Mouse (Mus musculus) spleen, adult 18-20 months (tissue): ENCODE results near the gene Pakap.

Experiments
- DNase-seq, 2 experiments: peaks; one replicate each; pipeline ENCODE4 v3.0.0; 2022; ENCODE audit warnings: mixed read lengths in 2 of 2

Pakap gene

GRCm38 (mm10) chr4:57924556-57925071, 356.6 kb downstream of the Pakap start:
- no peak for DNase-seq

DNA sequence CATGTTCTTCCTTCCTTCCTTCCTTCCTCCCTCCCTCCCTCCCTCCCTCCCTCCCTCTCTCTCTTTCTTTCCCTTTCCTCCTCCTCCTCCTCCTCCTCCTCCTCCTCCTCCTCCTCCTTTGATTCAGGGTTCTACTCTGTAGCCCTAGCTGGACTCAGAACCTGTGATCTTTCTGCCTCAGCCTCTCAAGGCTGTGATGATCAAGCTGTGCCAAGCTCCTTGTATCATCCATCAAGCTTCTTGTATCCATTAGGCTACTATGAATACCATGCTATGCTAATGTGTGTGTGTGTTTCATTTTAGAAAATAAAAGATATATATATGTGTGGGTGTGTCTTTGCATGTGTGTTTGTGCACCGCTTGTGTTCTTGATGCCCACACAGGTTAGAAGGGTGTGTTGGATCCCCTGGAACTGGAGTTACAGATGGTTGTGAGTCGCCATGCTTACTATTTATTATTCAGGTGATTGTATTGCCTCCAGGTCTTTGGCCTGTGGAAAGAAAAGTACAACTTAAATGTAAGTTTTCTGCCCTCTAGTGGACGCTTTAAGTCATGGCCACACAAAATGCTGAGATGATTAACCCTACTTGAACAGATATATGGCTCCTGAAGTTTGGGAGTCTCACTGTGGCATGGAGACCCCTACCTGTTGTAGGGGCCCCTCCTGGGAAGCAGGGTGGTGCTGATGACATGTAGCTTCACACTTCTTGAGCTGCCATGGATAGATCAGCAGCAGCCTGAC, 359.7 kb downstream of the Pakap start:
- DNase-seq, result no peak

GRCm38 (mm10) chr4:57930559-57931170, 362.7 kb downstream of the Pakap start:
- DNase-seq, result no peak

DNA sequence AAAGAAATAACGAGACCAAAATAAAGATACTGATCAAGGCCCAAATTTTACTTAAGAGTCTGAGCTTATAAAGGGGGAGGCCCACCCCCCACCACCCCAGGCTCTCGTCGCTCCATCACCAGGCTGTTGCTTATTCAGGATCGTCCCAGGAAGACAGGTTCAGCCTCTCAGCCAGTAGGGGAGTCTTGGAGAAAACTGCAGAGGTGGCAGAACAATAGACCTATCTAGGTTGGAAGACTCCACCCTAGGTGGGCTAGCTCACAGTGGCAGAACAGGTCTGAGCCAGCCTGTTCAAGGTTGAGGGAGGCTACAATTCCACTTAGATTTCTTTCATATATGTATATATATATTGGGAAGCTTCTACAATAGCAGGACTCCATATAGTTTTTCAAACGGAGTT, 366.2 kb downstream of the Pakap start:
- no peak for DNase-seq

GRCm38 (mm10) chr4:57937292-57937691, 369.3 kb downstream of the Pakap start:
- no peak for DNase-seq

- DNase-seq, result no peak
Measured at GRCm38 (mm10) chr4:57940631-57941030, 372.7 kb downstream of the Pakap start.

- DNase-seq, result no peak
Measured at GRCm38 (mm10) chr4:57942892-57943291, 374.9 kb downstream of the Pakap start.
